Mouse (Mus musculus) gastrocnemius, postnatal 36 days (tissue): ENCODE measurements around the gene Ppp1r21. TPM values are rescaled to one million over a fixed set of nuclear protein-coding genes. Genes with fewer than 3 reads are reported as not detected.
A peak's percentile ranks its signal among the peaks of the same experiment; 100 is the strongest.

Experiments used
- DNase-seq, 2 experiments: peaks; one replicate each; pipeline ENCODE4 v3.0.0; 2022
- intact Hi-C: fragments of 180-260 bp; cut with DNase I; formaldehyde crosslinking; loops from one replicate; pipeline ENCODE4 v1.15.1; 2025
- long read RNA-seq, 2 experiments: library from polyadenylated mRNA; stranded (forward); transcript quantifications; one replicate each; pipeline ENCODE4 v2.0.0; 2021
- total RNA-seq, 2 experiments: library from RNA; stranded (reverse); gene quantifications; 2 replicates each; pipeline ENCODE4 v1.2.3; 2021

Gene Ppp1r21
- total RNA-seq: 1 to 10 TPM; 4.5 to 4.7 TPM
- long read RNA-seq, experiment 1, partial matches to known transcripts: 0 of 1 reads
- long read RNA-seq, experiment 1, other reads (novel, unspliced or antisense): 0 of 1 reads
- long read RNA-seq, experiment 2, partial matches to known transcripts: 0 of 1 reads
- long read RNA-seq, experiment 2, other reads (novel, unspliced or antisense): 0 of 1 reads

GRCm38 (mm10) chr17:88529519-88530235, at the start of gene Ppp1r21:
Gene Ppp1r21 (plus strand): TSS chr17:88530118.
- intact Hi-C loops: loop anchor here (2.0 kb wide), 1 partner anchor 111 kb away; no protein-coding TSS in a partner anchor
- peak; percentile 96 to 98 for DNase-seq

GRCm38 (mm10) chr17:88480369-88480768, 49.5 kb upstream of the Ppp1r21 start:
- intact Hi-C loops: no loop called here
- DNase-seq: no peak

GRCm38 (mm10) chr17:88481062-88481461, 48.9 kb upstream of the Ppp1r21 start:
- no peak for DNase-seq
- intact Hi-C loops: no loop called here

GRCm38 (mm10) chr17:88481587-88481986, 48.3 kb upstream of the Ppp1r21 start:
- intact Hi-C loops: no loop called here
- no peak for DNase-seq

- DNase-seq: no peak
- intact Hi-C loops: no loop called here
Measured at GRCm38 (mm10) chr17:88484539-88484938, 45.4 kb upstream of the Ppp1r21 start.

- intact Hi-C loops: no loop called here
- no peak for DNase-seq
Measured at GRCm38 (mm10) chr17:88484951-88485350, 45.0 kb upstream of the Ppp1r21 start.

GRCm38 (mm10) chr17:88490546-88490945, 39.4 kb upstream of the Ppp1r21 start:
- intact Hi-C loops: no loop called here
- DNase-seq: no peak

- intact Hi-C loops: no loop called here
- no peak for DNase-seq
Measured at GRCm38 (mm10) chr17:88491366-88492106, 38.4 kb upstream of the Ppp1r21 start.

- intact Hi-C loops: no loop called here
- DNase-seq: no peak
Measured at GRCm38 (mm10) chr17:88492107-88492460, 37.8 kb upstream of the Ppp1r21 start.

GRCm38 (mm10) chr17:88493551-88493950, 36.4 kb upstream of the Ppp1r21 start:
- DNase-seq: no peak
- intact Hi-C loops: no loop called here

- no peak for DNase-seq
- intact Hi-C loops: no loop called here
Measured at GRCm38 (mm10) chr17:88494121-88494771, 35.7 kb upstream of the Ppp1r21 start.

- intact Hi-C loops: no loop called here
- no peak for DNase-seq
Measured at GRCm38 (mm10) chr17:88494772-88495132, 35.2 kb upstream of the Ppp1r21 start.

GRCm38 (mm10) chr17:88498090-88498682, 31.7 kb upstream of the Ppp1r21 start:
- DNase-seq: no peak
- intact Hi-C loops: no loop called here

GRCm38 (mm10) chr17:88504056-88504455, 25.9 kb upstream of the Ppp1r21 start:
- intact Hi-C loops: no loop called here
- DNase-seq: no peak

- intact Hi-C loops: loop anchor here (5.0 kb wide), 1 partner anchor 63 kb away; the partner anchor contains the start of gene Foxn2
- no peak for DNase-seq
Measured at GRCm38 (mm10) chr17:88505275-88505723, 24.6 kb upstream of the Ppp1r21 start.

- intact Hi-C loops: loop anchor here (5.0 kb wide), 1 partner anchor 64 kb away; the partner anchor contains the start of gene Foxn2
- no peak for DNase-seq
Measured at GRCm38 (mm10) chr17:88505941-88506340, 24.0 kb upstream of the Ppp1r21 start.

- intact Hi-C loops: loop anchor here (5.0 kb wide), 1 partner anchor 65 kb away; the partner anchor contains the start of gene Foxn2
Measured at GRCm38 (mm10) chr17:88507376-88507775, 22.5 kb upstream of the Ppp1r21 start.

GRCm38 (mm10) chr17:88508846-88509508, 20.9 kb upstream of the Ppp1r21 start:
- intact Hi-C loops: loop anchor here (5.0 kb wide), 1 partner anchor 67 kb away; the partner anchor contains the start of gene Foxn2
- DNase-seq: peak; percentile 53 to 55

More at GRCm38 (mm10) chr17:88507376-88507775, 22.5 kb upstream of the Ppp1r21 start:
- no peak for DNase-seq

GRCm38 (mm10) chr17:88509999-88510398, 19.9 kb upstream of the Ppp1r21 start:
- no peak for DNase-seq
- intact Hi-C loops: loop anchor here (1.0 to 10.0 kb wide), 5 partner anchors 68 to 485 kb away; partner anchors contain the start of gene Foxn2
